Mouse (Mus musculus): ENCODE measurements around the gene Pax8.

Gene Pax8

GRCm38 (mm10) chr2:24475420-24475819, at the start of gene Pax8:
TSS of gene Pax8 (minus strand) at chr2:24475599.
- in situ Hi-C loops (cut with MboI, MseI): no loop called here

GRCm38 (mm10) chr2:24521430-24522226, 46.2 kb upstream of the Pax8 start:
- in situ Hi-C loops (cut with MboI, MseI): no loop called here

GRCm38 (mm10) chr2:24520576-24521272, 45.3 kb upstream of the Pax8 start:
- in situ Hi-C loops (cut with MboI, MseI): no loop called here

GRCm38 (mm10) chr2:24516946-24517345, 41.5 kb upstream of the Pax8 start:
- in situ Hi-C loops (cut with MboI, MseI): no loop called here

- in situ Hi-C loops (cut with MboI, MseI): no loop called here
Measured at GRCm38 (mm10) chr2:24507359-24507758, 32.0 kb upstream of the Pax8 start.

GRCm38 (mm10) chr2:24502963-24503471, 27.6 kb upstream of the Pax8 start:
- in situ Hi-C loops (cut with MboI, MseI): no loop called here

GRCm38 (mm10) chr2:24500921-24501320, 25.5 kb upstream of the Pax8 start:
- in situ Hi-C loops (cut with MboI, MseI): no loop called here

DNA sequence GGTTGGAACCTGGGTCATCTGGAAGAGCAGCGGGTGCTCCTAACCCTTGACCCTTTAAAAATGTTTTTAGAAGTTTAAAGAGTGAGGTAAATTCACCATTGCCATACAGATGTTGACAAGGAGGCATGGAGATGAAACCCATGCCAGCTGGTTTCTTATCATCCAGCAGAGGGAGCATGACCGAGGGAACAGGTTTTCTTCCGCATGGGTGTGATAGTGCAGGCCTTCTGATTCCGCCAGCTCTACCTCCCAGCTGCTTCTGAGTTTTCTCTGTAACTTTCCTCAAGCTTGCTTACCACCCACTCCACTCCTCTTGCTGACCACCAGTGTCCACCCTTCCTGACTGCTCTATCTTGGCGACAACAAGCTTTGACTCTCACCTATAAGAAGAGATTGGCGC, 15.2 kb upstream of the Pax8 start:
- in situ Hi-C loops (cut with MboI, MseI): no loop called here

GRCm38 (mm10) chr2:24488660-24489059, 13.3 kb upstream of the Pax8 start:
- in situ Hi-C loops (cut with MboI, MseI): no loop called here

DNA sequence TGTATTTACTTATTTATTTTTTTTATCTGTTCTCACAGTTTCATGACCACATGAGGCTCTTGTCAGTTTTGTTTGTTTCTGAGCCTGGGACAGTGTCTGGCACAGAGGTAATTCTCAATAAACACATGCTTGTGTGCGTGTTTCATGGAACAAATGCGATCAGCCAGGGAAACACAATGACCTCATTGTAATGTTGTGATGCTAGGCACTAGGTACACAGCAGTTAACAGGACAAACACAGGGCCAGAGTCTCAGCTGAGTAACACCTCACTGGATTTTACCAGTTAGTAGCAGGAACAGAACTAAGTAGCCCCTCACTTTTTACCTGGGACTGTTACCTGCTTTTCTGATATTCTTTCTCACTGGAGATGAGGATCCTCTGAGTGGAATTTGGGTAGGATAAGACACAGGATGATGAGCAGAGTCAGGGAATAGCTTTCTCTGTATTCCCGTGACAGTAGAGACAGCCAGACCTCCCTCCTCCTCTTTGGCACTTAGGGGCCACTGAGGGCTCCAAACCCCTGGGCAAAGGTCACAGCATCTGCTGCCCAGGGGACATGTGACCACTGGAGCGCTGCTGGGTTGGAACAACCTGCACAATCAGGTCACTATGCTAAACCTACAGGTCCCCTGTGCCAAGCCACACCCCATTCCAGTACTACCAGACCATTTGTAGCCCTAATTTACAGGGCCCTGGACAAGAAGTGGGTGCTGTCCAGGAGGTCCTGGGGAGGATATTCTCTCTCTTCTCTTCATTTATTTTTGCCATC, 11.8 kb upstream of the Pax8 start:
- in situ Hi-C loops (cut with MboI, MseI): no loop called here

DNA sequence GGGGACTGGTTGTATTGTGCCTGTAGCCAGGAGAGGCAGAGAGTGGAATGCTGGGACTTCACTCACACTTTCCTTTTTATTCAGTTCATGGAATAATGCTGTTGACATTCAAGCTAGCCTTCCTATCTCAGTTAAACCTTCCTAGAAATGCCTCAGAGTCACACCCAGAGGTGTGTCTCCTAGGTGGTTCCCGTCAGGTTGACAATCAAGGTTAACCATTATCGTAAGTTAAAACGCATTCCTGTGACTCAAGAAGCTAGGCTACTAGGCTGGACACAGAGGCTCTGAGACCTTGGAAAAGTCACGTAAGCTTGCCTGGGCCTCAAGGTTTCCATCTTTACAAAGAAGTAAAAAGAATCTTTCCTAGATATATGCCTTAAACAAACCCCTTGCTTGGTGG, 10.0 kb upstream of the Pax8 start:
- in situ Hi-C loops (cut with MboI, MseI): no loop called here

DNA sequence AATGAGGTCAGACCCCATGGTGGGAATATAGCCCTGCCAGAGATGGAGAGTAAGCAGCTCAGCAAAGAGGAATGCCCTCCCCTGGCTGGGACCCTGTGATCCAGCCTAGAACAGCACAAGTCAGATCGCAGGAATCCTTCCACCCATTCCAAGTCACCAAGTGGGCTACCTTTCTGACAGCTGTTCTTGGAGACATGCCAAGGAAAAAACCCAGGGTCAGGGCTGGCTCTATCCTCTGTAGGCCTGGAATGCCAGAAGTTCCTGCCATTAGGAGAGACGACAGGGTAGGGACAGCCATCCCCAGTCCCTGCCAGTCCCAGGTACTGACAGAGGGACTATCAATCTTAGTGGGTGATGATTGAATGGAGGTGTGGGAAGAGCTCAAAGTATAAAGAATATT, 4.5 kb upstream of the Pax8 start:
- in situ Hi-C loops (cut with MboI, MseI): no loop called here

DNA sequence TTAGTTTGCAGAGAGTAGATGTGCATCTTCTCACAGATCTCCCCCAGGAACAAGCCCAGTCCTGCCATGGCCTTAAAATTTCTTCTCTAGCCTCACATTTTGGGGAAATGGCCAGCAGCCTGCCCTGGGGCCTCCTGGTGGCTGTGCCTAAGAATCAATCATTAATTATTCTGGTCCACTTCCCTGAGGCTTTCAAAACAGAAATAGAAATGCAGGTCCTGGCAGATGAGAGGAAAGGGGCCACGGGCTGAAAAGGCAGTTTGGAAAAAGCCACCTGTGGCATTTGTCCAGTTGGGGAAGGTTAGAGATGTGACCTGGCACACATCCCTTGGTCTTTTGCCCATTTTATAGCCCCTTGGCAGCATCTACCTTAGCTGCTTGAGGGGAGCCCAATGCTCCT, 3.8 kb upstream of the Pax8 start:
- in situ Hi-C loops (cut with MboI, MseI): no loop called here

DNA sequence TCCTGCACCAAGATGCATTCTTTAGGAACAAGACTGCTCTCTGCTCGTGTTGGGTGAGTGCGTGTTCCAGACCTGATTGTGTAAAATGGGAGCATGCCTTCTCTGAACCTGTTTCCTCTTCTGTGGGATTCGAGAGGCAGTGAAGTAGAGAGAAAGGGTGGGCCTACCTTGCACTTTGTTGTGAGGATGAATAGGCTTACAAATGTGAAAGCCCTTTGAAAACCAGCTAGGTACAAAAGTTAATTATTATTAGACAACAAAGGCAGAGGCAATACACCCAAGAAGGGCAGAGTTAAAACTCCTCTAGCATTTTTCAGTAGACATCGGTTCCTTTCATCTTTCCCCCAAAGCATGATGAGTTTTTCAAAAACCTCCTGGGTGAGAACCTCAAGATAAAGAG, 3.2 kb upstream of the Pax8 start:
- in situ Hi-C loops (cut with MboI, MseI): no loop called here

GRCm38 (mm10) chr2:24474514-24475378, 653 bp downstream of the Pax8 start:
- in situ Hi-C loops (cut with MboI, MseI): no loop called here

- in situ Hi-C loops (cut with MboI, MseI): no loop called here
Measured at GRCm38 (mm10) chr2:24473641-24474511, 1.5 kb downstream of the Pax8 start.

- in situ Hi-C loops (cut with MboI, MseI): no loop called here
Measured at GRCm38 (mm10) chr2:24472677-24473076, 2.7 kb downstream of the Pax8 start.

GRCm38 (mm10) chr2:24472111-24472510, 3.3 kb downstream of the Pax8 start:
- in situ Hi-C loops (cut with MboI, MseI): no loop called here

DNA sequence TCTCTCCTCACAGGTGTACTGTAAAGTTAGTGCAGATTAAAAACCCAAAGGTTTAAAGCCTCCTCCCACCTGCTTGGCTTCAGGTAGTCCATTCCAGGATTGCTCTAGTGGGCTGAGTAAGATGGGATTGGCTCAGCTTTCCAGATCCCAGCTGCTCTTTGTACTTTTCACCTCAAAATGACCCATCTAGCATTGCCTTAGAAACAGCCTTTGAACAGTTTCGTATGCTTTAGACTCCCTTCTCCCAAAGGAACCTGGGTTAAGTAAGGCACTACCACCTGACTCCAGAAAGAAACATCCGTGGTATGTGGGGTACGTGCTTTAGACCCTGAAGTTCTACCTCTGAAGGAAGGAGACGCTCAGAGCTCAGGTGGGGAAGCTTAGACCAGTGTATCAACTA, 6.3 kb downstream of the Pax8 start:
- in situ Hi-C loops (cut with MboI, MseI): no loop called here

DNA sequence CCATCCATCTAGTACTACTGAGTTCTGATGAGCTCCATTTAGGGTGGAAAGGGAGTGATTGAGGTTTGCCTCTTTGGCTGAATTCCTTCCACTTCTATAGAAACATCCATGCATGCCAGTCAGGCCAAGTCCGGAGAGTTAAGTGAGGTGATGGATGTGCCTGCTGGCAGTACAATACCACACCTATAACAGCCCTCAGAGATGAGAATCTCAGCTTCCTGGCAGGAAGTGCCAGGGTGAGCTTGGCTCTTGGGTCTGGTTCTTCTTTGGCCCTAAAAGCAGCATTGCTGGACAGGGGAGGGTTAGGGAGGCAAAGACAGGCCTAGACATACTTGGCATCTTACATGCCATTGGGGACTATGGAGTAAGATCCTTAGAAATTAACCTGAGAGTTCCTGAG, 7.0 kb downstream of the Pax8 start:
- in situ Hi-C loops (cut with MboI, MseI): no loop called here
